Mouse (Mus musculus) liver, adult 2 months (tissue): ENCODE measurements around the gene Psma6.

Experiments used
- CTCF ChIP-seq: fragments of 200-500 bp; IDR thresholded peaks from 2 replicates; pipeline ENCODE4 v1.5.1; 2011; ENCODE audit warnings: low read depth, low read length, control low read depth
- POLR2A ChIP-seq: fragments of 200-500 bp; IDR thresholded peaks from 2 replicates; pipeline ENCODE4 v1.6.1; 2011; ENCODE audit warnings: low read length, control low read depth; ENCODE audit not compliant: insufficient read depth; ENCODE audit errors: extremely low read depth

DNA sequence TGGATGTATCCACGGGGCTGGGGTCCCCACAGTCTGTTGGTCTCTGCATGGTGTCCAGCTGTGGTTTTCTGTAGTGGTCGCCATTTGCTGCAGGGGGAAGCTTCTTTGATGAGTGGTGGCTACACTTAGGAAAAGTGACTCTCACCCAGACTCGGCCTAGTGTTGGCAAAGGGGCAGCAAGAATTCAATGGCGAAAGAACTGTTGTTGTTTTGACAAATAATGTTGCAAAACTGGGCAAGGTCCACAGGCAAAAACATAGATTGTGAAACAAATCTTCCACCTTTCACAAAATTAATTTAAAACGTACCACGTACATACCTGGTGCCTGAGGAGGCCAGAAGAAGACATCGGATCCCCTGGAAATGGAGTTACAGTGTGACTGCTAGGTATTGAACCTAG lies 42.3 kb downstream of the Psma6 start:
- TF ChIP-seq CTCF = no peak
- TF ChIP-seq POLR2A = no peak
